Mouse (Mus musculus): ENCODE data around the gene Gm43064. TPM values are rescaled to one million over a fixed set of nuclear protein-coding genes. Genes with fewer than 3 reads are reported as not detected.

Gm43064 gene
- total RNA-seq, 2 experiments from 2014 or later = not detected

Other genes starting within 250 kb of the Gm43064 start
- not detected for gene Syt6, start 234.3 kb upstream of the Gm43064 start, total RNA-seq (2021)
- gene Atg4a-ps, start 163.5 kb upstream of the Gm43064 start, total RNA-seq (2021) = 1 to 10 TPM in 1 of 2 experiments, not detected in 1; 1.5 TPM
- gene Olfml3, start 71.6 kb upstream of the Gm43064 start, total RNA-seq (2021) = 1 to 10 TPM; 7.6 to 7.9 TPM
- not detected for gene Gm10964, start 70.2 kb upstream of the Gm43064 start, total RNA-seq (2021)
- gene Hipk1, start 18.0 kb upstream of the Gm43064 start, total RNA-seq (2021) = 100 to 1,000 TPM; 102 to 117 TPM
- 10 to 100 TPM; 12.4 to 13.5 TPM for gene Dclre1b, start 129 bp upstream of the Gm43064 start, total RNA-seq (2021)
- 10 to 100 TPM; 11.5 to 14.0 TPM for gene Ap4b1, start 53 bp upstream of the Gm43064 start, total RNA-seq (2021)
- under 1 TPM in 1 of 2 experiments, not detected in 1; 0.32 TPM for gene Bcl2l15, start 23.0 kb downstream of the Gm43064 start, total RNA-seq (2021)
- under 1 TPM; 0.47 to 0.72 TPM for gene Ptpn22, start 50.2 kb downstream of the Gm43064 start, total RNA-seq (2021)
- gene Rsbn1, start 104.5 kb downstream of the Gm43064 start, total RNA-seq (2021) = 10 to 100 TPM; 10.2 to 10.3 TPM
- gene Phtf1, start 158.5 kb downstream of the Gm43064 start, total RNA-seq (2021) = 10 to 100 TPM; 11.2 to 12.4 TPM